Mouse (Mus musculus): ENCODE data around the gene Cerk.
"Not testable (repeated sequence)": the region's sequence is repeated elsewhere in the genome, so short reads cannot be mapped to it uniquely, and the experiment has no call there.

Cerk gene
- long read RNA-seq, experiment 1, full-length matches to known transcripts: 4 of 14 reads
- long read RNA-seq, experiment 1, partial matches to known transcripts: 8 of 14 reads
- long read RNA-seq, experiment 1, other reads (novel, unspliced or antisense): 2 of 14 reads
- long read RNA-seq, experiment 2, full-length matches to known transcripts: 4 of 18 reads
- long read RNA-seq, experiment 2, partial matches to known transcripts: 3 of 18 reads
- long read RNA-seq, experiment 2, other reads (novel, unspliced or antisense): 11 of 18 reads

- intact Hi-C loops (cut with DNase I): no loop called here
Measured at GRCm38 (mm10) chr15:86185689-86186569, at the start of gene Cerk. Gene Cerk, minus strand, starts transcription at chr15:86186141.

- intact Hi-C loops (cut with DNase I): no loop called here
Measured at GRCm38 (mm10) chr15:86234517-86235441, 48.8 kb upstream of the Cerk start.

GRCm38 (mm10) chr15:86234001-86234400 lies 48.1 kb upstream of the Cerk start:
- intact Hi-C loops (cut with DNase I): no loop called here

GRCm38 (mm10) chr15:86231831-86232512 lies 46.0 kb upstream of the Cerk start:
- intact Hi-C loops (cut with DNase I): no loop called here

- intact Hi-C loops (cut with DNase I): no loop called here
Measured at GRCm38 (mm10) chr15:86231170-86231569, 45.2 kb upstream of the Cerk start.

GRCm38 (mm10) chr15:86229623-86230022 lies 43.7 kb upstream of the Cerk start:
- intact Hi-C loops (cut with DNase I): loop anchor here (5.0 kb wide), 1 partner anchor 67 kb away; no protein-coding TSS in a partner anchor

GRCm38 (mm10) chr15:86229088-86229487 lies 43.1 kb upstream of the Cerk start:
- intact Hi-C loops (cut with DNase I): loop anchor here (5.0 kb wide), 1 partner anchor 67 kb away; no protein-coding TSS in a partner anchor

GRCm38 (mm10) chr15:86228186-86228585 lies 42.2 kb upstream of the Cerk start:
- intact Hi-C loops (cut with DNase I): loop anchor here (5.0 kb wide), 1 partner anchor 66 kb away; no protein-coding TSS in a partner anchor

GRCm38 (mm10) chr15:86226968-86227367 lies 41.0 kb upstream of the Cerk start:
- intact Hi-C loops (cut with DNase I): loop anchor here (5.0 kb wide), 1 partner anchor 65 kb away; no protein-coding TSS in a partner anchor

- intact Hi-C loops (cut with DNase I): loop anchor here (5.0 kb wide), 1 partner anchor 64 kb away; no protein-coding TSS in a partner anchor
Measured at GRCm38 (mm10) chr15:86226221-86226620, 40.3 kb upstream of the Cerk start.

- intact Hi-C loops (cut with DNase I): loop anchor here (5.0 kb wide), 1 partner anchor 63 kb away; no protein-coding TSS in a partner anchor
Measured at GRCm38 (mm10) chr15:86224972-86225551, 39.1 kb upstream of the Cerk start.

- intact Hi-C loops (cut with DNase I): not testable (repeated sequence)
Measured at GRCm38 (mm10) chr15:86221901-86222300, 36.0 kb upstream of the Cerk start.

GRCm38 (mm10) chr15:86221369-86221768 lies 35.4 kb upstream of the Cerk start:
- intact Hi-C loops (cut with DNase I): no loop called here

- intact Hi-C loops (cut with DNase I): no loop called here
Measured at GRCm38 (mm10) chr15:86220715-86221114, 34.8 kb upstream of the Cerk start.

- intact Hi-C loops (cut with DNase I): no loop called here
Measured at GRCm38 (mm10) chr15:86220229-86220630, 34.3 kb upstream of the Cerk start.

- intact Hi-C loops (cut with DNase I): no loop called here
Measured at GRCm38 (mm10) chr15:86219534-86220228, 33.7 kb upstream of the Cerk start.

- intact Hi-C loops (cut with DNase I): not testable (repeated sequence)
Measured at GRCm38 (mm10) chr15:86216641-86217040, 30.7 kb upstream of the Cerk start.

- intact Hi-C loops (cut with DNase I): no loop called here
Measured at GRCm38 (mm10) chr15:86214549-86215201, 28.7 kb upstream of the Cerk start.

Data from adrenal gland (tissue).